Mouse (Mus musculus) CD4-positive helper T cell, adult 2 months (primary cell): ENCODE measurements around the gene 4930452B06Rik.

Experiments used
- DNase-seq: peaks from one replicate; pipeline ENCODE4 v3.0.0-alpha.2; 2012; ENCODE audit warnings: low read depth, missing footprints, low spot score

4930452B06Rik gene

GRCm38 (mm10) chr14:8451117-8451516, 214.9 kb downstream of the 4930452B06Rik start:
- DNase-seq: no peak

- DNase-seq: no peak
These were observed 215.7 kb downstream of the 4930452B06Rik start for GRCm38 (mm10) chr14:8450342-8450741.

- DNase-seq: no peak
These were observed 216.7 kb downstream of the 4930452B06Rik start for GRCm38 (mm10) chr14:8449299-8449698.

GRCm38 (mm10) chr14:8447352-8447751, 218.7 kb downstream of the 4930452B06Rik start:
- no peak for DNase-seq

- DNase-seq: no peak
These were observed 221.7 kb downstream of the 4930452B06Rik start for GRCm38 (mm10) chr14:8444363-8444762.

GRCm38 (mm10) chr14:8442691-8443090, 223.3 kb downstream of the 4930452B06Rik start:
- no peak for DNase-seq

- no peak for DNase-seq
These were observed 224.4 kb downstream of the 4930452B06Rik start for GRCm38 (mm10) chr14:8441623-8442022.

GRCm38 (mm10) chr14:8430611-8431230, 235.3 kb downstream of the 4930452B06Rik start:
- no peak for DNase-seq

- DNase-seq: no peak
These were observed 236.3 kb downstream of the 4930452B06Rik start for GRCm38 (mm10) chr14:8429767-8430166.

GRCm38 (mm10) chr14:8422833-8423232, 243.2 kb downstream of the 4930452B06Rik start:
- DNase-seq: no peak

GRCm38 (mm10) chr14:8421199-8421787, 244.7 kb downstream of the 4930452B06Rik start:
- DNase-seq: no peak

- DNase-seq: no peak
These were observed 247.4 kb downstream of the 4930452B06Rik start for GRCm38 (mm10) chr14:8418610-8419009.

- DNase-seq: no peak
These were observed 260.1 kb downstream of the 4930452B06Rik start for GRCm38 (mm10) chr14:8405946-8406345.

GRCm38 (mm10) chr14:8403310-8403709, 262.7 kb downstream of the 4930452B06Rik start:
- DNase-seq: no peak

- no peak for DNase-seq
These were observed 267.5 kb downstream of the 4930452B06Rik start for GRCm38 (mm10) chr14:8398507-8398906.

GRCm38 (mm10) chr14:8395690-8396287, 270.3 kb downstream of the 4930452B06Rik start:
- DNase-seq: no peak

- DNase-seq: no peak
These were observed 273.7 kb downstream of the 4930452B06Rik start for GRCm38 (mm10) chr14:8392181-8392825.
